Mouse (Mus musculus): ENCODE results near the gene Kdm4b. TPM values are rescaled to one million over a fixed set of nuclear protein-coding genes. Genes with fewer than 3 reads are reported as not detected.

The Kdm4b gene
- polyA plus RNA-seq, 1 experiment from 2014 or later: 26.1 TPM

- Histone ChIP-seq H3K9me3 (replicated peaks) (no peaks in the 10 kb centered on the region), H3K9ac (no peak overlapping the region), H3K27ac (no peak overlapping the region), H3K4me2 (no peak overlapping the region), H3K4me3 (no peak overlapping the region), H3K36me3 (peaks cover 38% of the 10 kb centered on the region), H3K4me1 (replicated peaks) (peaks cover 10% of the 10 kb centered on the region), H3K27me3 (no peaks in the 10 kb centered on the region)
- 84% methylated on average over 14 of the region's 14 CpGs for WGBS
- no peak for ATAC-seq (replicated peaks; ENCODE audit: insufficient number of reproducible peaks, insufficient read depth, low FRiP score, low read depth)
Observed at GRCm38 (mm10) chr17:56445397-56445796, 119.5 kb downstream of the Kdm4b start.

GRCm38 (mm10) chr17:56447716-56448115 lies 121.9 kb downstream of the Kdm4b start:
- Histone ChIP-seq H3K9me3 (replicated peaks) (no peaks in the 10 kb centered on the region), H3K36me3 (peaks cover 52% of the 10 kb centered on the region)

More at GRCm38 (mm10) chr17:56447716-56448115, 121.9 kb downstream of the Kdm4b start:
- Histone ChIP-seq H3K9ac (no peak overlapping the region), H3K4me2 (no peak overlapping the region), H3K27ac (no peak overlapping the region), H3K4me3 (no peak overlapping the region), H3K4me1 (replicated peaks) (peaks cover 13% of the 10 kb centered on the region), H3K27me3 (no peaks in the 10 kb centered on the region)
- WGBS: 74% methylated on average over 2 of the region's 2 CpGs
- no peak for ATAC-seq (replicated peaks; ENCODE audit: insufficient number of reproducible peaks, insufficient read depth, low FRiP score, low read depth)

Small RNAs within 50 kb of the gene (microRNA-seq; reads per million reads assigned to microRNA genes)
- gene Mir6977: not detected

Other genes starting within 250 kb of the Kdm4b start
- 65.8 and 86.4 TPM in 2 replicates for gene Hdgfl2, start 246.4 kb upstream of the Kdm4b start, polyA plus RNA-seq (2015; fragmentation: Nextera tagmentation; extraction: Ambion mirVana)
- gene Plin4, start 216.3 kb upstream of the Kdm4b start, polyA plus RNA-seq (2015; fragmentation: Nextera tagmentation; extraction: Ambion mirVana): 0.41 and 0.57 TPM in 2 replicates
- 1.0 and 1.1 TPM in 2 replicates for gene Plin5, start 208.5 kb upstream of the Kdm4b start, polyA plus RNA-seq (2015; fragmentation: Nextera tagmentation; extraction: Ambion mirVana)
- 1.0 and 1.3 TPM in 2 replicates for gene Lrg1, start 204.1 kb upstream of the Kdm4b start, polyA plus RNA-seq (2015; fragmentation: Nextera tagmentation; extraction: Ambion mirVana)
- 0.92 and 1.3 TPM in 2 replicates for gene Sema6b, start 185.7 kb upstream of the Kdm4b start, polyA plus RNA-seq (2015; fragmentation: Nextera tagmentation; extraction: Ambion mirVana)
- 6.7 and 9.2 TPM in 2 replicates for gene Tnfaip8l1, start 163.6 kb upstream of the Kdm4b start, polyA plus RNA-seq (2015; fragmentation: Nextera tagmentation; extraction: Ambion mirVana)
- 62.3 and 80.2 TPM in 2 replicates for gene Mydgf, start 142.1 kb upstream of the Kdm4b start, polyA plus RNA-seq (2015; fragmentation: Nextera tagmentation; extraction: Ambion mirVana)
- 19.7 and 25.7 TPM in 2 replicates for gene Dpp9, start 107.2 kb upstream of the Kdm4b start, polyA plus RNA-seq (2015; fragmentation: Nextera tagmentation; extraction: Ambion mirVana)
- gene Fem1a, start 69.3 kb upstream of the Kdm4b start, polyA plus RNA-seq (2015; fragmentation: Nextera tagmentation; extraction: Ambion mirVana): 19.4 and 22.5 TPM in 2 replicates
- 6.9 and 8.3 TPM in 2 replicates for gene Ticam1, start 49.3 kb upstream of the Kdm4b start, polyA plus RNA-seq (2015; fragmentation: Nextera tagmentation; extraction: Ambion mirVana)
- 61.1 and 78.3 TPM in 2 replicates for gene Plin3, start 33.2 kb upstream of the Kdm4b start, polyA plus RNA-seq (2015; fragmentation: Nextera tagmentation; extraction: Ambion mirVana)
- 0.13 TPM in 1 of 2 replicates, not detected in the other for gene Arrdc5, start 25.8 kb upstream of the Kdm4b start, polyA plus RNA-seq (2015; fragmentation: Nextera tagmentation; extraction: Ambion mirVana)
- 51.3 and 83.9 TPM in 2 replicates for gene Uhrf1, start 22.7 kb upstream of the Kdm4b start, polyA plus RNA-seq (2015; fragmentation: Nextera tagmentation; extraction: Ambion mirVana)
- 37.6 and 62.0 TPM in 2 replicates for gene Ptprs, start 150.4 kb downstream of the Kdm4b start, polyA plus RNA-seq (2015; fragmentation: Nextera tagmentation; extraction: Ambion mirVana)
- gene Znrf4, start 186.4 kb downstream of the Kdm4b start, polyA plus RNA-seq (2015; fragmentation: Nextera tagmentation; extraction: Ambion mirVana): not detected in 2 replicates
- gene Gm20219, start 228.3 kb downstream of the Kdm4b start, polyA plus RNA-seq (2015; fragmentation: Nextera tagmentation; extraction: Ambion mirVana): 0.23 and 1.0 TPM in 2 replicates

Data from heart, embryonic 15.5 days (tissue).